Mouse (Mus musculus): Measurements from ENCODE around the gene Exosc9. TPM values are rescaled to one million over a fixed set of nuclear protein-coding genes. Genes with fewer than 3 reads are reported as not detected.
A peak's percentile ranks its signal among the peaks of the same experiment; 100 is the strongest.

Exosc9 gene
- polyA plus RNA-seq, 1 experiment from 2014 or later: 72.3 TPM

DNA sequence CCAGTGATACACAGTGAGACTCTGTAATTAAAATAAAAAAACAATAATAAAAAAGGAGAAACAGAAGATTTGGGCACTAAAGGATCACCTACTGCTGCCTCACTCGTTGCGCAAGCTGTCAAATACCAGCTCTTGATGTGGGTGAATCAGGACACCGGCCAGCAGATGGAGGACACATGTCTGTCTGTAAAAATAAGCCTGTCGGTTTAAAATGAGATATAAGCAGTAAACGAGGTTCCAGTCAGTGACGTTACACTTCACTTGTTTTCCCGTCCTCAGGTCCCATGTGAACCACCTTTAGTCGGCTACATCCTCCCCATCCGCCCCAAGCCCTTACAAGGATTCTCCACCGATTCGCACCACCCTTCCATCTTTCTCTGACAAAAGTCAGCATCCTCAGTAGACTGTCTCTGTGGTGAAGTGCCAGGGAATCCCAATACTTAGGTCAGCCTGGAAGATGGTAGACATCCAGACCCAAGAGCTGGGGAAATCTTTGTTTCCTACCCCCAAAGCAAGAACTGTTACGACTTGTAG is 488 bp upstream of the Exosc9 start:
- Histone ChIP-seq H3K9me3 (ENCODE audit: low read depth, low read length) (no peaks in the 10 kb centered on the region), H3K4me3 (ENCODE audit: low read depth, low read length) (peak overlapping the region; percentile 81), H3K9ac (peak overlapping the region; percentile 68), H3K4me1 (ENCODE audit: insufficient read depth) (no peaks in the 10 kb centered on the region; the same call in 1 of the 2 replicates), H3K27me3 (ENCODE audit: insufficient read depth, low read length) (no peaks in the 10 kb centered on the region), H3K27ac (ENCODE audit: low read depth) (no peak overlapping the region), H3K4me2 (peak overlapping the region; percentile 91), H3K36me3 (ENCODE audit: insufficient read depth) (peaks cover 30% of the 10 kb centered on the region)
- ATAC-seq (ENCODE audit: insufficient read depth) (peak; percentile 58; the same call in 1 of the 2 replicates), DNase-seq (peak; percentile 15)
- WGBS: 16% methylated on average over 12 of the region's 12 CpGs
- TF ChIP-seq CTCF (IDR thresholded peaks at IDR 0.05; ENCODE audit: low read depth): no peak

DNA sequence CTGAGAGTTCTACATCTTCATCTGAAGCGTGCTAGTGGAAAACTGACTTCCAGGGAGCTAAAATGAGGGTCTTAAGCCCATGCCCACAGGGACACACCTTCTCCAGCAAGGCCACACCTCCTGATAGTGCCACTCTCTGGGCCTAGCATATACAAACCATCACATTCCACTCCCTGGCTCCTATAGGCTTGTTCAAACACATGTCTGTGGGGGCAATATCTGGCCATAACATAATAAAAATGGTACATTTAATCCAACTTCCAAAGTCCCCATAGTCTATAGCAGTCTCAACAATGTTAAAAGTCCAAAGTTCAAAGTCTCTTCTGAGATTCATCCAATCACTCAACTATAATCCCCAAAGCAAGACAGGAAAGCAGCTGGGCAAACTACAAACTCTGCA is 5.2 kb downstream of the Exosc9 start:
- no peak for TF ChIP-seq CTCF (IDR thresholded peaks at IDR 0.05; ENCODE audit: low read depth)
- Histone ChIP-seq H3K9ac (no peak overlapping the region), H3K27ac (ENCODE audit: low read depth) (no peak overlapping the region), H3K4me1 (ENCODE audit: insufficient read depth) (no peaks in the 10 kb centered on the region), H3K4me3 (ENCODE audit: low read depth, low read length) (no peak overlapping the region), H3K36me3 (ENCODE audit: insufficient read depth) (peaks cover 73% of the 10 kb centered on the region), H3K4me2 (no peak overlapping the region), H3K27me3 (ENCODE audit: insufficient read depth, low read length) (no peaks in the 10 kb centered on the region), H3K9me3 (ENCODE audit: low read depth, low read length) (no peaks in the 10 kb centered on the region)
- WGBS: 89% methylated on average over 1 of the region's 1 CpGs
- ATAC-seq (ENCODE audit: insufficient read depth) (no peak), DNase-seq (no peak)

- TF ChIP-seq CTCF (IDR thresholded peaks at IDR 0.05; ENCODE audit: low read depth): no peak
- Histone ChIP-seq H3K4me3 (ENCODE audit: low read depth, low read length) (no peak overlapping the region), H3K4me2 (no peak overlapping the region), H3K4me1 (ENCODE audit: insufficient read depth) (no peaks in the 10 kb centered on the region), H3K36me3 (ENCODE audit: insufficient read depth) (peaks cover 85% of the 10 kb centered on the region), H3K9me3 (ENCODE audit: low read depth, low read length) (no peaks in the 10 kb centered on the region), H3K27me3 (ENCODE audit: insufficient read depth, low read length) (no peaks in the 10 kb centered on the region), H3K9ac (no peak overlapping the region), H3K27ac (ENCODE audit: low read depth) (no peak overlapping the region)
- ATAC-seq (ENCODE audit: insufficient read depth): no peak
- no peak for DNase-seq
- WGBS: 71% methylated on average over 4 of the region's 4 CpGs
Observed at GRCm38 (mm10) chr3:36559606-36560005, 7.2 kb downstream of the Exosc9 start.

GRCm38 (mm10) chr3:36563666-36564065 is 11.3 kb downstream of the Exosc9 start:
- Histone ChIP-seq H3K4me3 (ENCODE audit: low read depth, low read length) (no peak overlapping the region), H3K36me3 (ENCODE audit: insufficient read depth) (peaks cover 87% of the 10 kb centered on the region), H3K27ac (ENCODE audit: low read depth) (no peak overlapping the region), H3K9me3 (ENCODE audit: low read depth, low read length) (no peaks in the 10 kb centered on the region), H3K9ac (no peak overlapping the region), H3K4me1 (ENCODE audit: insufficient read depth) (no peaks in the 10 kb centered on the region), H3K27me3 (ENCODE audit: insufficient read depth, low read length) (no peaks in the 10 kb centered on the region), H3K4me2 (no peak overlapping the region)
- ATAC-seq (ENCODE audit: insufficient read depth): no peak; the same call in 1 of the 2 replicates
- DNase-seq: no peak
- TF ChIP-seq CTCF (IDR thresholded peaks at IDR 0.05; ENCODE audit: low read depth): no peak
- 88% methylated on average over 3 of the region's 3 CpGs for WGBS

DNA sequence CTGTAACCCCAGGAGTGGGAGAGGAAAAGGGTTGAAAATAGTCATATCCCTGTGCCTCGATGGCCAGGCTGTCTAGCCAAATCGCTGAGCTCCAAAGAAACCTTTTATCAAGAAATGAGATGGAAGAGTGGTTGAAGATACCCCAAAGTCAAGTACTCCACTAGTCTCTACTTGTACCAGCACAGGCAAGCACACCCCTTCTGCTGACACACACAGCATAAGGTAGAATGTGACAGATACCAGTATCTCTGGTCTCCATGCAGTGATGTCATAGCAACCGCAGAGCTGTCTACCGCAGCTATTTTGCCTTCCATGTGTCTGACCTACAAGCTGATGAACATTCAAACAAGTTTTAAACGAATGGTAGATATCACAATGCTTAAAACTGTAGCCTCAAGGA is 17.4 kb downstream of the Exosc9 start:
- H3K27me3 ChIP-seq (ENCODE audit: insufficient read depth, low read length): no peaks in the 10 kb centered on the region
- no peak overlapping the region for H3K27ac ChIP-seq (ENCODE audit: low read depth)
- peak overlapping the region; percentile 96 for H3K4me3 ChIP-seq (ENCODE audit: low read depth, low read length)
- ATAC-seq (ENCODE audit: insufficient read depth): no peak
- H3K4me2 ChIP-seq: peak overlapping the region; percentile 89
- no peak for DNase-seq
- H3K36me3 ChIP-seq (ENCODE audit: insufficient read depth): peaks cover 54% of the 10 kb centered on the region
- peak overlapping the region; percentile 95 for H3K9ac ChIP-seq
- H3K9me3 ChIP-seq (ENCODE audit: low read depth, low read length): no peaks in the 10 kb centered on the region
- H3K4me1 ChIP-seq (ENCODE audit: insufficient read depth): peaks cover 9% of the 10 kb centered on the region; the same call in 1 of the 2 replicates
- TF ChIP-seq CTCF (IDR thresholded peaks at IDR 0.05; ENCODE audit: low read depth): no peak
- 76% methylated on average over 5 of the region's 5 CpGs for WGBS

- Histone ChIP-seq H3K27ac (ENCODE audit: low read depth) (peak overlapping the region; percentile 90), H3K9ac (peak overlapping the region; percentile 95), H3K9me3 (ENCODE audit: low read depth, low read length) (no peaks in the 10 kb centered on the region), H3K36me3 (ENCODE audit: insufficient read depth) (peaks cover 40% of the 10 kb centered on the region), H3K4me2 (peak overlapping the region; percentile 89), H3K4me3 (ENCODE audit: low read depth, low read length) (peak overlapping the region; percentile 96), H3K4me1 (ENCODE audit: insufficient read depth) (peaks cover 9% of the 10 kb centered on the region; the same call in 1 of the 2 replicates), H3K27me3 (ENCODE audit: insufficient read depth, low read length) (no peaks in the 10 kb centered on the region)
- under 1% methylated on average over 46 of the region's 46 CpGs for WGBS
- no peak for TF ChIP-seq CTCF (IDR thresholded peaks at IDR 0.05; ENCODE audit: low read depth)
- no peak for DNase-seq
- no peak; the same call in none of the 2 replicates for ATAC-seq (ENCODE audit: insufficient read depth)
Observed at GRCm38 (mm10) chr3:36571361-36571826, 19.0 kb downstream of the Exosc9 start.

- Histone ChIP-seq H3K4me1 (ENCODE audit: insufficient read depth) (peaks cover 9% of the 10 kb centered on the region; the same call in 1 of the 2 replicates), H3K9ac (peak within 1 kb of the TSS; percentile 95)
Observed at GRCm38 (mm10) chr3:36571827-36572378, 19.5 kb downstream of the Exosc9 start, which contains the start of gene Ccna2. Gene Ccna2 (minus strand): TSS chr3:36572150.

More at GRCm38 (mm10) chr3:36571827-36572378, 19.5 kb downstream of the Exosc9 start, which contains the start of gene Ccna2:
- ATAC-seq (ENCODE audit: insufficient read depth): peak; percentile 100
- Histone ChIP-seq H3K27ac (ENCODE audit: low read depth) (peak within 1 kb of the TSS; percentile 90), H3K27me3 (ENCODE audit: insufficient read depth, low read length) (no peaks in the 10 kb centered on the region), H3K9me3 (ENCODE audit: low read depth, low read length) (no peaks in the 10 kb centered on the region), H3K4me2 (peak within 1 kb of the TSS; percentile 89), H3K36me3 (ENCODE audit: insufficient read depth) (peaks cover 35% of the 10 kb centered on the region), H3K4me3 (ENCODE audit: low read depth, low read length) (peak within 1 kb of the TSS; percentile 96)
- WGBS: under 1% methylated on average over 60 of the region's 60 CpGs
- DNase-seq: peak; percentile 99
- TF ChIP-seq CTCF (IDR thresholded peaks at IDR 0.05; ENCODE audit: low read depth): peak; percentile 79
